Mouse (Mus musculus) forebrain, embryonic 16.5 days (tissue): ENCODE measurements at regions not wholly inside any gene's neighbourhood (a gene's known extent, or its start where the extent isn't known, plus 50 kb on each side); places are given as distances from the start of the nearest gene placed in this dataset.

Source experiments
- ATAC-seq: fragments of 200-750 bp; cut with Nextera tagmentation; 2 replicates; pipeline ENCODE4 v1.8.0; 2017; ENCODE audit warnings: mild to moderate bottlenecking, moderate library complexity
- H3K27ac ChIP-seq: fragments of 300-500 bp; sonication (generic); 2 replicates; pipeline ENCODE4 v1.5.1; 2014; ENCODE audit warnings: low read length, control low read depth
- H3K27me3 ChIP-seq: fragments of 300-500 bp; sonication (generic); replicated peaks from 2 replicates; pipeline ENCODE4 v1.6.1; 2014; ENCODE audit warnings: low read length; ENCODE audit not compliant: control insufficient read depth, insufficient read depth
- H3K36me3 ChIP-seq: fragments of 300-500 bp; sonication (generic); 2 replicates; pipeline ENCODE4 v1.6.1; 2014; ENCODE audit not compliant: control insufficient read depth, insufficient read depth
- H3K4me1 ChIP-seq: fragments of 300-500 bp; sonication (generic); replicated peaks from 2 replicates; pipeline ENCODE4 v1.6.1; 2014; ENCODE audit warnings: low read length; ENCODE audit not compliant: control insufficient read depth, insufficient read depth
- H3K4me2 ChIP-seq: fragments of 300-500 bp; sonication (generic); 2 replicates; pipeline ENCODE4 v1.6.1; 2014; ENCODE audit warnings: mild to moderate bottlenecking, low read length, control low read depth
- H3K4me3 ChIP-seq: fragments of 300-500 bp; sonication (generic); replicated peaks from 2 replicates; pipeline ENCODE4 v1.5.1; 2014; ENCODE audit warnings: mild to moderate bottlenecking, low read length, control low read depth
- H3K9ac ChIP-seq: fragments of 300-500 bp; sonication (generic); replicated peaks from 2 replicates; pipeline ENCODE4 v1.6.1; 2014; ENCODE audit warnings: low read depth, low read length, control low read depth
- H3K9me3 ChIP-seq: fragments of 300-500 bp; sonication (generic); 2 replicates; pipeline ENCODE4 v1.6.1; 2016; ENCODE audit warnings: low read length; ENCODE audit not compliant: control insufficient read depth
- WGBS: fragments of 180-500 bp; shearing (Covaris S2); extraction: QIAGEN DNeasy Blood & Tissue Kit; methylation state at CpG from one replicate; pipeline ENCODE4 v1.1.7; 2014; 5-methylcytosine and 5-hydroxymethylcytosine counted together

DNA sequence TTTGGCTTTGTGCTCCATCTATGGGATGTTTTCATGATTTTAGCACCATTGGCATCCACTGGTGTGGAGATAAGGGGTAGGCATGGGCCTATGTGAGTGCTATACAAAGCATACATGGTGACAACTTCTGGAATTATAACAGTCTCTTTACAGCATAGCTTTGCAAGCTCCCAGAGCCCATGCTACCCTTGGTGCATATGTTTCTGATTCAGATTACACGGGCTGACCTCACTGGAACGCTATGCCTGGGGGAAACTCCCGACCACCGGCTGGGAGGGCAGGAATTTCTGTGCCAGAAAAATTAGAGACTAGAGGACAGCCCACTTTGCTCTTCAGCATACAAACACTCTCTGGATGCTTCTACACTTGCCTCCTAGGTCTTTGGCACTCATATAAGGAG, 136.0 kb upstream of the Mycn start:
- no peak overlapping the region for H3K4me3 ChIP-seq
- no peak overlapping the region for H3K27ac ChIP-seq
- H3K4me1 ChIP-seq: no peaks in the 10 kb centered on the region
- H3K36me3 ChIP-seq: no peaks in the 10 kb centered on the region
- 82% methylated on average over 4 of the region's 4 CpGs for WGBS
- no peak overlapping the region for H3K9ac ChIP-seq
- H3K4me2 ChIP-seq: no peak overlapping the region
- H3K9me3 ChIP-seq: no peaks in the 10 kb centered on the region
- ATAC-seq: no peak
- no peaks in the 10 kb centered on the region for H3K27me3 ChIP-seq

DNA sequence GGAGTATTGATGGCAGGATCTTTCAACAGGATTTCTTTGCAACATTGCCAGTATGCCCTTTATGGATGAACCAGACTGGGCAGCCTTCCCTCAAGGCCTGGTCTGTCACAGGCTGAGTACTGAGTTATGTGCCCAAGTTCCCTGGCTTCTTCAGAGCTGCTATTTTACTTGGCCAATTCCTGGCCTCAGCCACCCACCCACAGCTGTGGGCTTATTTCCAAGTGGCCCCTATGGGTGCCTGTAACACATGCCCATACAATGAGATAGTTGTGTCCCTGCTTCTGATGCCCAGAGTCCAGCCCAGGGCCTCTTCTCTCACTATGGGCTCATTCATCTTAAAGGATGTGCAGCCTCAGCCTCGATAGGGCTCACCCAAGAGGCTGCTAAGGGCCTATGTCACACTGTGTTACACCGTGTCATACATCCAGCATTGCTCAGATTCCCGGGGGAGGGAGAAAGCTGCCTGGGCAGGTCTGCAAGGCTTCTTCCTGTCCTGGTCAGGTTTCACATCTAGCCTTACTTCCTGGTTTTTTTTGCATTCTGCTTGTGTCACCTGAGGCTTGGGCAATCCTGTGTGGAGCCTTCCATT, 135.1 kb upstream of the Mycn start:
- H3K4me3 ChIP-seq: no peak overlapping the region
- H3K4me2 ChIP-seq: no peak overlapping the region
- H3K27ac ChIP-seq: no peak overlapping the region
- H3K9ac ChIP-seq: no peak overlapping the region
- H3K27me3 ChIP-seq: no peaks in the 10 kb centered on the region
- ATAC-seq: no peak
- no peaks in the 10 kb centered on the region for H3K9me3 ChIP-seq
- H3K36me3 ChIP-seq: no peaks in the 10 kb centered on the region
- no peaks in the 10 kb centered on the region for H3K4me1 ChIP-seq
- WGBS: 67% methylated on average over 3 of the region's 3 CpGs

DNA sequence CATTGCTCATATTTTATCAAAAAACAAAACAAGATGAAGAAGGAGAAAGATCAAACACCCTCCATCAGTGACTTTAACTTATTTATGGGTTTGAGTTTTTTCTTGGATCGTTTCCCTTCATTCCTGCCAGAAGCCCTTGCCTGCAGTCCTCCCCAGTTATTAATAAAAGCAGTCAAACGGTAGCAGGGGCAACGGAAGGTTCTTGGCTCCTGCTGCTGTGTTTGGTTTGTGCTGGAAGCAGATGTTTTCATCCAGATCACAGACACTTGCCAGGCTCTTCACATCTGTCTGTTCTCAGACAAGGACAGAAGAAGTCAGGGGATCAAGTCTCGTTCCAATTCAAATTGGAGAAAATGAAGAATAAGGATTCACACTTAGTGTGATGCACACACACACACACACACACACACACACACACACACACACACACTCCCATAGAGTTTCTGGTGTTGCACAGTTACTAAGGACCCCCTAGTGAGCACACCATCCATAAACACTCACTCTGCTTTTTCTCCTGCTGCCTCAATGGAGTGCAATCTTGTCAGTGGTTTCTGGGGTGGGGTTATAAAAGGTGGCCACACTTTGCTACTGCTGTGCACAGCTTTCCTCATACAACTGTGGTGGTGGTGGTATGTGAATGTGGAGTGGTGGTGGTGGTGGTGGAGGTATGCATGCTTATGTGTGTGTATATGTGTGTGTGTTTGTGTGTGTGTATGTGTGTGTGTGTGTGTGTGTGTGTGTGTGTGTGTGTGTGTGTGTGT, 131.6 kb upstream of the Mycn start:
- H3K4me1 ChIP-seq: no peaks in the 10 kb centered on the region
- H3K27ac ChIP-seq: no peak overlapping the region
- no peaks in the 10 kb centered on the region for H3K27me3 ChIP-seq
- H3K36me3 ChIP-seq: no peaks in the 10 kb centered on the region
- no peak overlapping the region for H3K9ac ChIP-seq
- no peak for ATAC-seq
- H3K4me3 ChIP-seq: no peak overlapping the region
- H3K9me3 ChIP-seq: no peaks in the 10 kb centered on the region
- 70% methylated on average over 4 of the region's 4 CpGs for WGBS
- H3K4me2 ChIP-seq: no peak overlapping the region

DNA sequence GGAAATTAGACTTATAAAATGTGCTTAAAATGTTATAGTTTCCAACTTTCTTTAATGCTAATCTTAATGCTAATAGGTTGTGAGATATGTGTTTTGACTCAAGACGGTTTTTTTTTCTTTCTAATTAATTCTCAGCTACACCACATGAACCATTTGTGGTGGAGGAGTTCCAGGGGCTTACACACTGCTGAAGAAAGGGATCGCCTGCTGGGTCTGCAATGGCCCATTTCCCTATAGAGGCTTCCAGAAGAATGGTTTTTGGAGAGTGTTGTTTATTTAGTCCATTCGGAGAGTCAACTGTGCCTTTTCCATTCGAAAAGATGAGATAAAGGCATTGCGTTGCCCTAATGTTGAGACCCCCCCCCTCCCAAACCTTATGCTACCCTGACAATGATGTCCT, 125.6 kb upstream of the Mycn start:
- Histone ChIP-seq H3K27me3 (no peaks in the 10 kb centered on the region), H3K4me2 (no peak overlapping the region), H3K4me3 (no peak overlapping the region), H3K9ac (no peak overlapping the region), H3K27ac (no peak overlapping the region), H3K9me3 (no peaks in the 10 kb centered on the region), H3K4me1 (peaks cover 12% of the 10 kb centered on the region), H3K36me3 (no peaks in the 10 kb centered on the region)
- peak; percentile 55 for ATAC-seq
- WGBS: 41% methylated on average over 5 of the region's 5 CpGs

DNA sequence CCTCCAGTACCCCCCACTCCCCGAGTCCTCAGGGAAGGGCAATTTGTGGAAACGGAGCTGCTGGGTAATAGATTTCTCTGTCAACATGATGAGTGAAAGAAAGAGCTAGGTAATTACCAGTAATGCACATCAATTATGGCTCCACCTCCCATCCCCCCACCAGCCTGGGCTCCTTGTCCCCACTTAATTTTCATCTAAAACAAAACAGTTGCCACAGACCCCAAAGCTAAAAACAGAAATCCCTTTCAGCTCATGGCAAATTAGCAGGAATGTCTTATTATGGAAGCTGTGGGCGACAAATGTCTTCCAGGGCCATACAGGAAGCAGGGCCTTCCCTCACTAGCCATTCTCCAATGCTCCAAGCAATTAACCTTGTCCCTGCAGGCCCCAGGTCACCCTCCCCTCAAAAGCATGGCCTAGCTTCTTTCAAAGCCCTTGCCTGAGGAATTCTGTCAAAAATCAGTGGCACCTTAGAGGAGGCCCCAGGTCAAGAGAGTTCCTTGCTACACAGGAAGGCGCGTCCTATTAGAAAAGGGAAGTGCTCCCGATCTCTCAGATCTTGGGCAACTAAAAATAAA, 125.0 kb upstream of the Mycn start:
- no peaks in the 10 kb centered on the region for H3K9me3 ChIP-seq
- peak overlapping the region; percentile 51 for H3K27ac ChIP-seq
- no peaks in the 10 kb centered on the region for H3K27me3 ChIP-seq
- H3K36me3 ChIP-seq: no peaks in the 10 kb centered on the region
- peak; percentile 76 for ATAC-seq
- H3K9ac ChIP-seq: no peak overlapping the region
- H3K4me3 ChIP-seq: no peak overlapping the region
- WGBS: 29% methylated on average over 6 of the region's 6 CpGs
- H3K4me2 ChIP-seq: no peak overlapping the region
- peaks cover 12% of the 10 kb centered on the region for H3K4me1 ChIP-seq

DNA sequence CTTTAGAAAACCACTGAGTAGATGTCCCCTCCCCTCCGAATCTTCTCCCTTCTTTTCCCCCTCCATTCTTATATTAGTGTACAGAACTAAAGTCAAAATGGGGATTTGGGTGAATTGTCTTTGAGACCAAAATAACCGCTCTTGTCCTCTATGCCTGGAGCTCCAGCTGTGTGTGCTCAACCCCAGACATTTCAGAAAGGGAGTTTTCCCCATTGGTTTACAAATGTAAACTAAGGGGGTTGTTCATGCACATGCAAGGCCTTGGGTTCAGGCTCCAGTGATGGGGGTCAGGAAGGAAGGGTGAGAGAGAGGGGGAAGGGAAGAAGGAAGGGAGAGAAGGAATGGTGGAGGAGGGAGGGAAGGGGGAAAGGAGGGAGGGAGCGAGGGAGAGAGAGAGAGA, 117.8 kb upstream of the Mycn start:
- Histone ChIP-seq H3K4me3 (no peak overlapping the region), H3K27ac (no peak overlapping the region), H3K27me3 (no peaks in the 10 kb centered on the region), H3K4me2 (no peak overlapping the region), H3K9me3 (no peaks in the 10 kb centered on the region), H3K9ac (no peak overlapping the region), H3K4me1 (peaks cover 3% of the 10 kb centered on the region; the same call in 1 of the 2 replicates), H3K36me3 (no peaks in the 10 kb centered on the region)
- WGBS: 81% methylated on average over 3 of the region's 3 CpGs
- no peak for ATAC-seq

DNA sequence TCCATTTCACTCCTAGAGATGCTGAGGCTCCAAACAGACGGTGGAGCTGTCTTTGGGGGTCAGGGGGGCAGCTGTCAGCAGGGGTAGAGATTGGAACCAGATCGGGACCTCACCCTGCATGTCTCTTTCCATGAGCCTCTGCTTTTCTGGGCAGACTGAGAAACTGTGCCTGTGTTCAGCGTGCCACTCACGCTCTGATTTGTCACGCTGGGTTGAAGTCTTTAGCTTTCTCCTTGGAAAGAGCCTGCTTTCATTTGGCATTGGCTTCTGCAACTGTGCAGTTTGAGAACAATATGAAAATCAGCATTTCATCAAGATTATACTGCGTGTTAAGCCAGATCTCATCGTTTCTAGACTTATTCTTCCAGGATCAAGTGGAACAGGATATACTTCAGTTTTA, 114.5 kb upstream of the Mycn start:
- Histone ChIP-seq H3K4me3 (no peak overlapping the region), H3K9me3 (no peaks in the 10 kb centered on the region), H3K4me2 (no peak overlapping the region), H3K27me3 (no peaks in the 10 kb centered on the region), H3K36me3 (no peaks in the 10 kb centered on the region), H3K27ac (peak overlapping the region; percentile 28; the same call in 1 of the 2 replicates), H3K9ac (no peak overlapping the region), H3K4me1 (peaks cover 3% of the 10 kb centered on the region; the same call in 1 of the 2 replicates)
- peak; percentile 49; the same call in 1 of the 2 replicates for ATAC-seq
- WGBS: 54% methylated on average over 7 of the region's 7 CpGs

DNA sequence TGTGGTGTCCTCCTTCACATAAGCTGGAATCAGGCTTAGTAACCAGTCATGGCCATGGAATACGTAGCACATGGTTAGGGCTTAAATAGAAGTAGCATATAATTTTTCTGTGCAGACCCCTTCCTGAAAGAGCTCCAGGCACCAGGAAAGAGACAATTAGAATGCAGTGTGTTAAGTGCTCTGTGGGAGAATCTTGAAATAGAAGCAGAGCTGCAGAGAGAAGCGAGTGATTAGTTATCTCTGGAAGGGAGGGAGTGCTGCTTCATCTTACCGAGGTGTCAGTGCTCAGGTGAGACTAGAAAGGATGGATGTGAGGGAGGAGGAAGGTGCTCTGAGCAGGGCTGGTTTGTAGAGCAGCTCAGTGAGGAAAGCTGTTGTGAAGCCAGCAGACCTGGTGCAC, 112.9 kb upstream of the Mycn start:
- no peak overlapping the region for H3K4me2 ChIP-seq
- WGBS: 64% methylated on average over 3 of the region's 3 CpGs

DNA sequence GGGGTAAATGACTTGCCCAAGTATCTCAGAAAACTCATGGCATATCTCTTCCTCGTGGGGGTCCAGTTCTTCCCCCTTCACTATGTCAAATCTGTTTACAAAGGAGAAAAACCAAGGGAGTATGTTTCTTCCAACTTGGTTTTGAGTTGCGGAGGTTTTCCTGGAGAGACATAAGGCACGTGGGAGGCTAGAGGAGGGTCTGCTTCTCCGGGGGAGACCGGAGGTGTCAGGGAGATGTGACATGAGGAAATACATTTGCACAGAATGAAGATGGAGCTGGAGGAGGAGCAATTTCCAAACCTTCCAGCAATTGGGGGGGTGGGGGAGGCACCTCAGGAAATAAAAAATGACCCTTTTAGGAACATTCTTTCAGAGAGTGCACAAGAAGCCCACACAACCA, 112.0 kb upstream of the Mycn start:
- H3K27me3 ChIP-seq: no peaks in the 10 kb centered on the region
- H3K36me3 ChIP-seq: no peaks in the 10 kb centered on the region
- no peak overlapping the region for H3K27ac ChIP-seq
- H3K9ac ChIP-seq: no peak overlapping the region
- no peaks in the 10 kb centered on the region for H3K9me3 ChIP-seq
- no peak overlapping the region for H3K4me3 ChIP-seq
- ATAC-seq: no peak
- 87% methylated on average over 5 of the region's 5 CpGs for WGBS
- peaks cover 3% of the 10 kb centered on the region; the same call in 1 of the 2 replicates for H3K4me1 ChIP-seq
- no peak overlapping the region for H3K4me2 ChIP-seq

More for the DNA sequence above, 112.9 kb upstream of the Mycn start:
- H3K9ac ChIP-seq: no peak overlapping the region
- no peaks in the 10 kb centered on the region for H3K36me3 ChIP-seq
- H3K27ac ChIP-seq: no peak overlapping the region
- no peaks in the 10 kb centered on the region for H3K27me3 ChIP-seq
- ATAC-seq: peak; percentile 27
- no peak overlapping the region for H3K4me3 ChIP-seq
- H3K9me3 ChIP-seq: no peaks in the 10 kb centered on the region
- peaks cover 3% of the 10 kb centered on the region; the same call in 1 of the 2 replicates for H3K4me1 ChIP-seq
